Mouse (Mus musculus): ENCODE measurements around the gene Eci1.
"Not testable (repeated sequence)": the region's sequence is repeated elsewhere in the genome, so short reads cannot be mapped to it uniquely, and the experiment has no call there.

The Eci1 gene

GRCm38 (mm10) chr17:24440377-24440776, 13.9 kb downstream of the Eci1 start:
- DNase-seq (ENCODE audit: low spot score): no peak

DNA sequence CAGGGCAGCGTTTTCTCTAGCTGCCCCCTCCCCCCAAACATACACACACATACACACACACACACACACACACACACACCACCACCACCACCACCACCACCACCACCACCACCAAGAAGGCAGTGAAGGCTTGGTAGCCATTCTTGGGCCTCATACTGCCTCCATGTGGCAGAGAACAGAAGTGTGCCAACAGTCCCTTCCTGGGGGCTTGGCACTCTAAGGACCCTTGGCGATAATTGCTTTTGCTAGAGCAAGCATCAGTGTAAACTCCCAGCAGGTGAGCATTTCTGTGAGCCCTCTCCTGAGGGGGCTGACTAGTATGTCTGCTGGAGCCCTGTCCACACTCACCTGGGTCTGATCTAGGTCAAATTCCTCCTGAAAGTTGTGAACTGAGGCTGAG, 14.7 kb downstream of the Eci1 start:
- DNase-seq (ENCODE audit: low spot score): no peak

DNA sequence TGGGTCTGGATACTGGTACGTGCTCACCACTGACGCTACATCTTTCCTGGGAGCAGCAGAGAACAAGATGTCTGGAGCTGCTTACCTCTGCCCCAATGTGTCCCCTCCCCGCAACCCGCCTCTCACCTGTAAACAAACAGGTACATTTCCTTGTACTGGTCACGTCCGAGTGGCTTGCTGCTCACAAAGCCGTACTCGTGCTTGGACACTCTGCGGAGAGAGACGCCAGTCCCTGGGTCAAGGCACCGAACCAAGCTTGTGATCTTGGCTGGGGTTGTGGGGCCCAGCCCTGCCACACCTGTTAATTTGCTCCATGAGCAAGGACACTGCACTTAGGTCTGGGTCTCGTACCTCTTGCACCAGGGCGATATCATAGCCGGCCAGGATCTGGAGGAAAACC, 15.7 kb downstream of the Eci1 start:
- no peak for DNase-seq (ENCODE audit: low spot score)

GRCm38 (mm10) chr17:24442632-24443155, 16.3 kb downstream of the Eci1 start, which contains the start of gene Dnase1l2:
Gene Dnase1l2, minus strand, starts transcription at chr17:24443105.
- DNase-seq (ENCODE audit: low spot score): no peak

- no peak for DNase-seq (ENCODE audit: low spot score)
Observed at GRCm38 (mm10) chr17:24443409-24443808, 17.0 kb downstream of the Eci1 start.

- DNase-seq (ENCODE audit: low spot score): no peak
Observed at GRCm38 (mm10) chr17:24446590-24446989, 20.1 kb downstream of the Eci1 start.

GRCm38 (mm10) chr17:24449507-24449906, 23.1 kb downstream of the Eci1 start:
- DNase-seq (ENCODE audit: low spot score): no peak

GRCm38 (mm10) chr17:24451220-24451619, 24.8 kb downstream of the Eci1 start:
- no peak for DNase-seq (ENCODE audit: low spot score)

GRCm38 (mm10) chr17:24453372-24453771, 26.9 kb downstream of the Eci1 start:
- DNase-seq (ENCODE audit: low spot score): peak; percentile 32

- DNase-seq (ENCODE audit: low spot score): no peak
Observed at GRCm38 (mm10) chr17:24454218-24454755, 27.8 kb downstream of the Eci1 start.

- DNase-seq (ENCODE audit: low spot score): peak; percentile 97
Observed at GRCm38 (mm10) chr17:24454756-24455522, 28.5 kb downstream of the Eci1 start.

- DNase-seq (ENCODE audit: low spot score): not testable (repeated sequence)
Observed at GRCm38 (mm10) chr17:24455523-24456206, 29.2 kb downstream of the Eci1 start.

- no peak for DNase-seq (ENCODE audit: low spot score)
Observed at GRCm38 (mm10) chr17:24461580-24461979, 35.1 kb downstream of the Eci1 start.

DNA sequence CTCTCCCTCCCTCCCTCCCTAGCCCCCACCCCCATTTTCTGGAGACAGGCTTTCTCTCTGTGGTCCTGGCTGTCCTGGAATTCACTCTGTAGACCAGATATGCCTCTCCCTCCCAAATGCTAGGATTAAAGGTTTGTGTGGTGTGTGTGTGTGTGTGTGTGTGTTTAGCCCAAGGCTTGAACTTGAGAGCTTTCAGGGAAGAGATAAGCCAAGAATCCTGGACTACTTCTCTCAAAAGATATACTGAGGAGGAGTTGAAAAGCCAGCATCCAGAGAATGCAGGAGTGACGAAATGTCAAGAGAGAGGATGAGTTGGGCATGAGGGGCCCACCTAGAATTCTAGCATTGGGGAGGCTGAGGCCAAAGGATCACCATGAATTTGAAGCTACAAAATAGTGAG, 36.5 kb downstream of the Eci1 start:
- no peak for DNase-seq (ENCODE audit: low spot score)

GRCm38 (mm10) chr17:24463374-24464133, 37.1 kb downstream of the Eci1 start:
- no peak for DNase-seq (ENCODE audit: low spot score)

DNA sequence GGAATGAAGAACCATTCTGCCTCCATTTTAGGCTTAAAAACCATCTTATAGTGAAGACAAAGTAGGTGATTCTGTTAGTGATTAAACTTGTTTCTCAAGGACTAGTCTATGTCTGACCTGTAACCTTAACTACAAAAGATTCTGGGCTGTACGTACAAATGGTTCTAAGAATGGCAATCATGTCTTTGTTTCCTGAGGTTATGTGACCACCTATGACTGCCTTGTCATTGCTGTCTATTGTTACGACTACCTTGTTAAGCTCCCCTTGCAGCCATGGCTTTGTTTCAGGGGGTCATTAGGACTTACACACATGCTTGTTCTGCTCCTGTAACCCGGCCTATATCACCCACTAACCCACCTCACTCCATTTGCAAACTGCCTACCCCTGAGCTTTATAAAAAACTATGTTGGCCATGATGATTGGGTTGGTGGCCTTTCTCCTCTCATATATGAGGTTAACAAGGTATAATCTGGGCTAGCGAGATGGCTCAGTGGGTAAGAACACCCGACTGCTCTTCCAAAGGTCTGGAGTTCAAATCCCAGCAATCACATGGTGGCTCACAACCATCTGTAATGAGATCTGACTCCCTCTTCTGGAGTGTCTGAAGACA, 42.3 kb downstream of the Eci1 start:
- no peak for DNase-seq (ENCODE audit: low spot score)

- no peak for DNase-seq (ENCODE audit: low spot score)
Observed at GRCm38 (mm10) chr17:24469336-24469909, 43.0 kb downstream of the Eci1 start.

DNA sequence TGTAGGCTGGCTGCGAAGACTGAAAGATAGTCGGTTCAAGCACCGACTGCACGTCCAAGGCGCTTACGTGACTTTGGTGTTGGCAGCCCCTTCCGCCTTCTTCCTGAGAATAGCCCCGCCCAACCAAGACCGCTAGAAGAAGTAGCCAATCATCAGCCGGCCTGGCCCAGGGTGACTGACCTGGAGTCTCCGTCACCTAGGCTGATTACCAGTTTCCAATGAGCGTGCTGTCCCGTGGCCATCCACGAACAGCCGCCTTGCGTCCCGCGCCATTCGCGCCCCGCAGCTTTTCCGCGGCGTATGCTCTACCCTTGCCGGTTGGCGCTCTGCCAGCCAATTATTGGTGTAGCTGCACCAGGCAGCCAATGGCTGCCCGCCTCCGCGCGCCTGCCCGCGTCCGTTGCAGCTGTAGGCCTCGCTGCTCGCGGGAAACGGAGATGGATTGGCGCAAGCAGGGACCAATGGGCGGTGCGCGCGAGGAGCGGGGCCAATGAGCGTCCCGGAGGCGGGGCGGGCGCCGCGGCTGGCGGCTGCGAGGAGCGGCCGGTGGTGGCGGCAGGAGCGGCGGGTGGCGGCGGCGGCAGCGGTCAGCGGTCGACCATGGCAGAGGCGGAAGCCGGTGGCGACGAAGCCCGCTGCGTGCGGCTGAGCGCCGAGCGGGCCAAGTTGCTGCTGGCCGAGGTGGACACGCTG, 43.6 kb downstream of the Eci1 start, which contains the start of the genes E4f1 and Pgp:
Gene E4f1, minus strand, starts transcription at position 404 of the 693 bp plus-strand sequence.
Gene Pgp, plus strand, starts transcription at position 483 of the 693 bp plus-strand sequence.
- DNase-seq (ENCODE audit: low spot score): peak; percentile 99

GRCm38 (mm10) chr17:24470701-24471527, 44.5 kb downstream of the Eci1 start:
- DNase-seq (ENCODE audit: low spot score): peak; percentile 34

GRCm38 (mm10) chr17:24472512-24472911, 46.1 kb downstream of the Eci1 start:
- DNase-seq (ENCODE audit: low spot score): no peak
